Mouse (Mus musculus): ENCODE results near the gene Tfrc.
"Not testable (repeated sequence)": the region's sequence is repeated elsewhere in the genome, so short reads cannot be mapped to it uniquely, and the experiment has no call there.

Tfrc gene

DNA sequence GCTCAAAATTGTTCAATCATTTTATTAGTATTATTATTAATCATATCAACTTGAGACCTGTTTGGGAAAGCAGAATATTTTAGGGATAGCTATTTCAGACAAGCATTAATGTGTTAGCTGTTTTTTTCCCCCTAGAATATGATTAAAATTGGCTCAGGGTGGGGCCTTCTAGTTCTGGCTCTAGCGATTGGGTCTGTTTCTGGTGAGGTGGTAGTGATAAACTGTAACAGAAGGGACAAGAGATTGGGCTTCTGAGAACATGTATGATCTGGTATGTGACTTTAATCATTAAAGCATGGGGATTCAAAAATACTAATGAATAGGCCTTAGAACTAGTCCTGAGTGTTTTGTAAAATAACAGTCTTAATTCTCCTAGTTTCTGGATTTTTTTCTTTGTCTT is 3.3 kb downstream of the Tfrc start:
- no peak for DNase-seq (ENCODE audit: low spot score in 2 of 2)

DNA sequence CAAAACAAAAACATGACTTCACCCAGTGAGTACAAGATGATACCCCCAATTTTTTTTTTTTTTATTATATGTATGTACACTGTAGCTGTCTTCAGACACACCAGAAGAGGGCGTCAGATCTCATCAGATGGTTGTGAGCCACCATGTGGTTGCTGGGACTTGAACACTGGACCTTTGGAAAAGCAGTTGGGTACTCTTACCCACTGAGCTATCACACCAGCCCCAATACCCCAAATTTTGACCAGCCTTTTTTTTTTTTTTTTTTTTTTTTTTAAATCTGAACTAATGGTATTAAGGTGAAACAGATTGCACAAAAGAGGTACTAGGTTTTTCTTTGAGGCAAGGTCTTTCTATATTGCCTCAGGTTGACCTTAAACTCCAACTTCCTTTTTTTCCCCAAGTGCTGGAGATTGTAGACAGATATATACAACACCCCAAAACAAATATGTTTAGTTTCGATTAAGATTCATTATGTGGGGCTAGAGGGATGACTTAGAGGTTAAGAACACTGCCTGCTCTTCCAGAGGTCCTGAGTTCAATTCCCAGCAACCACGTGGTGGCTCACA is 4.6 kb downstream of the Tfrc start:
- no peak for DNase-seq (ENCODE audit: low spot score in 2 of 2)

GRCm38 (mm10) chr16:32614047-32614446 is 5.3 kb downstream of the Tfrc start:
- no peak for DNase-seq (ENCODE audit: low spot score in 2 of 2)

DNA sequence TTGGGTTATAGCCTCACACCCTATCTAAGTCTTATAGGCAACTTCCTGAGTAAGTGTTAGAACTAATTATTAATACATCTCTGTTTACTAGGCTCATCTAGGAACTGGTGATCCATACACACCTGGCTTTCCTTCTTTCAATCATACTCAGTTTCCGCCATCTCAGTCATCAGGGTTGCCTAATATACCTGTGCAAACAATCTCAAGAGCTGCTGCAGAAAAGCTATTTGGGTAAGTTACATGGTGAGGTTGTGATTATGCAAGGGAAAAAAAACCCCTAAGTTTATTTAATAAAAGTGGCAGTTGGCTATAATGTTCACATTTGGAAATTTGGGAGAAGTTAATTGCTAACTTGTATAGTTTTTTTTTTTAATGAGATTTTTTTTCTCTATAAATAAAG is 10.2 kb downstream of the Tfrc start:
- DNase-seq (ENCODE audit: low spot score in 2 of 2): no peak

DNA sequence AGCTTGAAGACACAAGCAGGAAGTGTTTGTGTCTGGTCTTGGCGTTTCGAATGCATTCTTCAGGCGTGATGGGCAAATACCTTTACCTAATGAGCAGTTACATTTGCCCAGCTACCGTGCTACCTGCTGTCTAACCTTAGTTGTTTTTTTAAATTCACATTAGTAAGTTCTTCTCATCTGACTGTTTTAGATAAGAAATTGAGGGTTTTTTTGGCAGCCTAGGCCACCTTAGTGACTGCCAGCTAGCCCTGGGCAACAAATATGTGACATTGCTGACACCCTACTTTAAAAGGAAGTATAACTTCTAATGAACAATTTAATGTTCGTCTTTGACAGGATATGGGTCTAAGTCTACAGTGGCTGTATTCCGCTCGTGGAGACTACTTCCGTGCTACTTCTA is 19.4 kb downstream of the Tfrc start:
- DNase-seq (ENCODE audit: low spot score in 2 of 2): no peak

GRCm38 (mm10) chr16:32632328-32632824 is 23.7 kb downstream of the Tfrc start:
- DNase-seq (ENCODE audit: low spot score in 2 of 2): no peak

DNA sequence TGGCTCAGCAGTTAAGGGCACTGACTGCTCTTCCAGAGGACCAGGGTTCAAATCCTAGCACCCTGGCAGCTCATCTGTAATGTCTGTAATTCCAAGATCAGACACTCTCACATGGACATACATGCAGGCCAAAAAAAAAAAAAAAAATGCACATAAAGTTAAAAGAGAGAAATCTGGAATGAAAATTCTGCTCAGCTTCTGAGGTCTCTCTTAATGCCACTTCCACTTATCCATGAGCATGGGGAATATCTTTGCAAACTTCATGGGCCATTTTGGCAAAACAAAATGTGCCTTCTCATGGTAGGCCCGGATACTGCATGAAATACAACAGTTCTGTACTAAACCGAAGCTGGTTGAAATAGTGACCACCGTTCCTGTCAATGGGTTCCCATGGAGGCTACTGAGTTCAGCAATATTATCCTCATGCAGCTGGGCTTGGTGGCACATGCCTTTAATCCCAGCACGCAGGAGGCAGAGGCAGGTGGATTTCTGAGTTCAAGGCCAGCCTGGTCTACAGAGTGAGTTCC is 24.8 kb downstream of the Tfrc start:
- no peak for DNase-seq (ENCODE audit: low spot score in 2 of 2)

DNA sequence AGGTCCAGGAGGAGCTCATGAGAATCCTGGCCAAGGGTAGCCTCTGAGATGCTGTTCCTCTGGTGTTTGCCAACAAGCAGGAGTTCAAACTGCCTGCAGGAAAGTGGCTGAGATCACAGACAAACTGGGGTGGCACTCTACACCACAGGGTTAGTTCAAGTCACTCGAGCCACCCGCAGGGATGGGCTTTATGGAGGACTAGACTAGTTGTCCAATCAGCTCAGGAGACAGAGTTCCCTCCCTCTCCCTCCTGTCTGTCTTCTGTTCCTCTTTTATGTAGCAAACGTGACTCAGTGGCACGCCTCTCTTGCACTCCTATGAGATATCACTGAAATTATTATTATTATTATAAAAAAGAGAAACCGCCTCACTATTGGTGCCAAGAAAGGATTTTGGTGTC is 25.5 kb downstream of the Tfrc start:
- no peak for DNase-seq (ENCODE audit: low spot score in 2 of 2)

GRCm38 (mm10) chr16:32635314-32635713 is 26.6 kb downstream of the Tfrc start:
- DNase-seq (ENCODE audit: low spot score in 2 of 2): no peak

GRCm38 (mm10) chr16:32636331-32636730 is 27.6 kb downstream of the Tfrc start:
- DNase-seq (ENCODE audit: low spot score in 2 of 2): no peak

DNA sequence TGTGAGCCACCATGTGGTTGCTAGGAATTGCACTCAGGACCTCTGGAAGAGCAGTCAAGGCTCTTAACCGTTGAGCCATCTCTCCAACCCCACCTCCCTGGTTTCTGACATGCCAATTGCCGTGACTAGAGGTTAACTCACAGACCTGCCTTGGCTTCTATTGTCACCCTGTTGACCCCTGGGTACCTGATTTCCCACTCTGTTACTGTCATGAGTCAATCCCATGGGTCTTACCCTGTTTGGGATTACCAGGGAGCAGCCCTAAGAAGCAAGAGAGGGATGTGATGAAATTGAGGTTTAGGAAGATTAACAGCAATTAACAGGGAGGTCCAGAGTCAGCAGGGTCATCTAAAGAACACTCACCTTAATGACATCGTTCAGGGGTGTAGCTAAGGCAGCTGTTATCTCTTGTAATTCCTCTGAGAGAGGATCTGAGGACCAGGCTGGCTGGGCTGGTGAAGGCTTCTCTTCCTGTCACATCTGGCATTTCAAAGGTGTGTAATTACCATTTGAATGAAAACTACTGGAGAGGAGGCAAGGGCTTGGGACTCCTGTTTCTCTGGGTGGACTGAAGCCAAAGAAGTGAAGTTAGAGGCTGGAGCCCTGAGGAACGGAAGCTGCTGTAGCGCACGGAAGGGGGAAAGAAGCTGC is 28.3 kb downstream of the Tfrc start:
- no peak for DNase-seq (ENCODE audit: low spot score in 2 of 2)

GRCm38 (mm10) chr16:32638476-32638875 is 29.8 kb downstream of the Tfrc start:
- peak; percentile 50 to 76 for DNase-seq (ENCODE audit: low spot score in 2 of 2)

- DNase-seq (ENCODE audit: low spot score in 2 of 2): no peak
Observed at GRCm38 (mm10) chr16:32640096-32640495, 31.4 kb downstream of the Tfrc start.

DNA sequence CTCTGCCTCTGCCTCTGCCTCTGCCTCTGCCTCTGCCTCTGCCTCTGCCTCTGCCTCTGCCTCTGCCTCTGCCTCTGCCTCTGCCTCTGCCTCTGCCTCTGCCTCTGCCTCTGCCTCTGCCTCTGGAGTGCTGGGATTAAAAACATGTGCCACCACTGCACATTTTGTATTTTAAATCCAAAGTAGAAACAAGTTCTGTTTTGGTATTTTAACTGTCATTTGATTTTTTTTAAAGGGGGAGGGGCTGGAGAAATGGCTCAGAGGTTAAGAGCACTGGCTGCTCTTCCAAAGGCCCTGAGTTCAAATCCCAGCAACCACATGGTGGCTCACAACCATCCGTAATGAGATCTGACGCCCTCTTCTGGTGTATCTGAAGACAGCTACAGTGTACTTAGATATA is 32.0 kb downstream of the Tfrc start:
- not testable (repeated sequence) for DNase-seq (ENCODE audit: low spot score in 2 of 2)

GRCm38 (mm10) chr16:32641440-32642219 is 32.9 kb downstream of the Tfrc start:
- DNase-seq (ENCODE audit: low spot score in 2 of 2): no peak

GRCm38 (mm10) chr16:32642280-32642679 is 33.6 kb downstream of the Tfrc start:
- DNase-seq (ENCODE audit: low spot score in 2 of 2): no peak

DNA sequence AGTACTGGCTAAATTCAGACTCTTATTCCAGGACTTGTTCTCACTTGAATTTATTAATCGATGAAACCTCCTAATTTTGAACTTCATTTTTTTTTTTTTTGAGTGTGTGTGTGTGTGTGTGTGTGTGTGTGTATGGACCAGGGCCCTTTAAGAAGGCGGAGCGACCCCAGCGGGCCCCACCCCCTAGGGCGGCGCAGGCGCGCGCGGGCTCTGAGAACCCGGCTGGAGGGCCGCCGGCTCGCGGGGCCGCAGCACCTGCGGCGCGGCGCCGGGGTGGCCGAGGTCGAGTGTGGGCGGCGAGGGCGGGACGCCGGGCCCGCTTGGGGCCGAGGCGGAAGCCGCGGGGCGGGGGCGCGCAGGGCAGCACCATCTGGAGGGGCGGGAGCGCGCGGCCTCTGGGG is 34.9 kb downstream of the Tfrc start, which contains the start of gene Tnk2:
Tnk2 (plus strand) TSS at position 214 of the 401 bp plus-strand sequence.
- peak; percentile 86 to 90 for DNase-seq (ENCODE audit: low spot score in 2 of 2)

GRCm38 (mm10) chr16:32644069-32644800 is 35.5 kb downstream of the Tfrc start:
- no peak for DNase-seq (ENCODE audit: low spot score in 2 of 2)

DNA sequence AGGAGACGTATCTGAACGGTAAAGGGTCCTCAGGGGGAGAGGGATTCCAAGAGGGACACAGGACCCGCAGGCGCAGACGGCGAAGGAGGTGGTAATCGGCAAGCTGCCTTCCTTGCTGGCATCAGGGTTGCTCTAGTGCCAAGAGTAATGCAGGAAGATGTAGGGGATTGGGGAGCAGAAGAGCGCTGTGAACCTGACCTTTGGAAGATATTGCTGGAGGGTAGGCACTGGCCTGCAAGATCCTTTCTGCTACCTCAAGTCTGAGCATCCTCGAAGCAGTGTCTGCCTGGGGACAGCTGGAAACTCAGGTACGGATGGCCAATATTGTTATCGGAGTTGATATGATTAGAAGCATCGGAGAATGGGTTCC is 36.1 kb downstream of the Tfrc start:
- DNase-seq (ENCODE audit: low spot score in 2 of 2): no peak

DNA sequence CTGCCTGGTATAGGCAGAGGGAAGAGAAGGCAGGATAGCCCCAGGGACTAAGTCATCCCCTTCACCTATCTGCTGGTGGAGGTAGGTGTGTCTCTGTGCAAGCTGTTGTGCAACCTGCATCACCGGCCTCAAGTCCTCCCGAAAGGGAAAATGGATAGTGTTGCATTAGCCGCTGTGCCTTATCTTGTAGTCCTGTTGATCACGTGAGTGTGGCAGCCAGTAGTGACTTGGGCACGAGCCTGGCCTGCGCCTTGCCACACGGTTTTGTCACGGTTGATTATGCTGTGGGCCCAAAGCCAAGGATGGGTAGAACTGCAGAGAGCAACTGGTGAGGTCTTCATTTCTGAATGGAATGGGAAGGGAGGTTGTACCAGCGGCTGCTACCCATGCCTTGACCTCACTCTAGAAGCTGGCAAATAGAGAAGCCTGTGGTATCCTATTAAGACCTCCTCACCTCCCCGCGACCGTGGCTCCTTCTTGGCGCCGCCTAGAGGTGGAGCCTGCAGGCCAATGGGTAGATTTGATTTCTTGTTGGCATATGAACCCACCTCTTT is 36.7 kb downstream of the Tfrc start:
- peak in 1 of 2 experiments; percentile 39 for DNase-seq (ENCODE audit: low spot score in 2 of 2)

DNA sequence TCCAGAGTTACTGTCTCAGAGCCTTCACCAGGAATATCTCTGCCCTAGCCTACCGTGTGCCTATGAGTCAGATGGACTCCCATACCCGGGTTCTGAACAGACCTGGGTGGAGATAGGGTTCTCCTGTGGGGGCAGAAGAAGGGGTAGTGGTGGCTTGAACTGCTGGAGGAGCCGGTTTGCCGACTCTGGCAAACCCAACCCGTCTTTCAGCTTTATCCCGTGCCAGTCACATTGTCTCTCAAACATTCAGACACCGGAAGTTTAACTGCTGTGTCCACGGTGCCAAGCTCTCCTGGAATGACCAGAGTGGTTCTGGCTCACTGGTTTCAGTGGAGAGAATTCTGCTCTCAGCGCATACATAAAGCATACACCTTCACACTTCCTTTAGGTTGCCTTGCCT is 37.3 kb downstream of the Tfrc start:
- no peak for DNase-seq (ENCODE audit: low spot score in 2 of 2)

- DNase-seq (ENCODE audit: low spot score in 2 of 2): no peak
Observed at GRCm38 (mm10) chr16:32647712-32648111, 39.0 kb downstream of the Tfrc start.

Data from heart, adult 9 months (tissue).